Mouse (Mus musculus) adrenal gland, adult 2 months (tissue): ENCODE results near the gene Nlrx1. TPM values are rescaled to one million over a fixed set of nuclear protein-coding genes. Genes with fewer than 3 reads are reported as not detected.
"Not testable (repeated sequence)": the region's sequence is repeated elsewhere in the genome, so short reads cannot be mapped to it uniquely, and the experiment has no call there.

Source experiments
- DNase-seq: peaks from one replicate; pipeline ENCODE4 v3.0.0; 2021
- long read RNA-seq: library from polyadenylated mRNA; stranded (forward); transcript quantifications from one replicate; pipeline ENCODE4 v2.0.0, GENCODE M21; 2021
- polyA plus RNA-seq: library from polyadenylated mRNA; depleted of rRNA; stranded (reverse); fragments of >200 nt; gene quantifications from 2 replicates; pipeline ENCODE4 v1.2.3, GENCODE M21; 2012; rRNA removed
- total RNA-seq, 2 experiments: library from RNA; stranded (reverse); gene quantifications; 2 replicates each; pipeline ENCODE4 v1.2.3; 2021

The Nlrx1 gene
- total RNA-seq (10 to 100 TPM; 15.7 to 27.8 TPM), polyA plus RNA-seq (25.3 and 27.7 TPM in 2 replicates)
- long read RNA-seq, partial matches to known transcripts = 9 of 45 reads
- long read RNA-seq, other reads (novel, unspliced or antisense) = 36 of 45 reads

DNA sequence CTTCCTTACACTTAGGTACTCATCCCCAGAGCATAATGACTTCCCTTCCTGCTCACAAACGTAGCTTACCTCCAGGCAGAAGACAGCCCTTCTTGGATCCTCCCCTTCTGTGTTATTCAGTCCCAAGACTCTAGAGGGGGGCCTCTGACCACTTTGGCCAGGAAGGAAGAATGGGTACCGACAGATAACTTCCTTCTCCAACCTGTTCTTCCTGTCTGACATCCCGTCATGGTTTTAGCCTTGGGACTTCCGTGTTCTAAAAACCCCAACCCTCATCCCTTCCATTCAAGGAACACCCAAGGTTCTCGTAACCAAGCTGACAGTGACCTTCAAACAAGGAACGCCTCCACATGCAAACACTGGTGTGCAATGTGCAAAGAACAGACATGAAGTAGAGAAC, at the start of gene Nlrx1:
Nlrx1 (minus strand) TSS at position 168 of the 400 bp plus-strand sequence.
- peak; percentile 27 for DNase-seq

DNA sequence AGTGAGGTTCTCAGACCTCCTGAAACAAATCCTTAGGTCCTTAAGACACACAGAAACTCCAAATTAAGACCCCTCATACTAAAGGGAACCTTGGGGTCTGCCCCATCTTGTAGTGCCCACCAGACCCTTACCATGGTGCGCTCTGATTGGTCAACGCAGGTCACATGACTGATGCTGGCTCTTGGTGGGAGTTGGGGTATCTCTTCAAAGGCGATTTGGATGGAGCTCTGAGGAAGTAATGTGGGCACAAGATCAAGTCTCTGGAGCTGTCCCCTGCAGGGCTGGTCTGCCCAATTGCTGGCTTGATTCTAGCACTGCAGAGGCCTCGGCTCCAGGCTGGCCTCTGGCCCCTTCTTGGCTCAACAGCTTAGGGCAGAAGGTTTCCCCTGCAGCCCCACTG, 49.1 kb upstream of the Nlrx1 start:
- no peak for DNase-seq

DNA sequence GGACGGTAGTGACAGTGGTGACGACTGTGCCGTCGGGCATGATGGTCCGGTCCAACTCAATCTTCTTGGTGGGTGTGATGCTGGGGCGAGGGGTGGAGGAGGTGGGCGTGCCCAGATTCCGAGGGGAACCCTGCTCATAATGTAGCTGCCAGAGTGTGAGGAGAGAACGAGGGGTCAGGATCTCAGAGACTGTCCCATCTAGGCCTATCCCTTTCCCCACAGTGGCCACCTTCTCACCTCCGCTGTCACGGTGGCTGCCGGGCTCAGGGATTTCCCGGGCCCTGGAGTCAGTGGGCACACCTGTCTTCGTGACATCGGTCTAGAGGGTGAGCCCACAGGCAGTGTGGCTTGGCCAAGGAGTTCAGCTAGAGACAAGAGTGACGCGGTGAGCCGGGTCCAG, 46.5 kb upstream of the Nlrx1 start:
- no peak for DNase-seq

DNA sequence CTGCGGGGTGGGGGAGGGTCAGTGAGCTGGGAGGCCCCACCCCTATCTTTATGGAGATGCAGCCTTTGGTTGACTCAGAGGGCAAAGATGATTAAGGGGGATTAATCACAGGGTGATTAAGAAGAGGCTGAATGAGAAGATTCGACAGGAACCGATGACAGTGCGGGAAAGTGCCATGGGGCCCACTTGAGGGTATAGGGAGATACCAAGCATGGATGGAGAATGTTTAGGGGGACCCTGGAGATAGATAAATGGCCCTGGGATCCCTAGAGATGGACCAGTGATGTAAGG, 45.8 kb upstream of the Nlrx1 start:
- no peak for DNase-seq

DNA sequence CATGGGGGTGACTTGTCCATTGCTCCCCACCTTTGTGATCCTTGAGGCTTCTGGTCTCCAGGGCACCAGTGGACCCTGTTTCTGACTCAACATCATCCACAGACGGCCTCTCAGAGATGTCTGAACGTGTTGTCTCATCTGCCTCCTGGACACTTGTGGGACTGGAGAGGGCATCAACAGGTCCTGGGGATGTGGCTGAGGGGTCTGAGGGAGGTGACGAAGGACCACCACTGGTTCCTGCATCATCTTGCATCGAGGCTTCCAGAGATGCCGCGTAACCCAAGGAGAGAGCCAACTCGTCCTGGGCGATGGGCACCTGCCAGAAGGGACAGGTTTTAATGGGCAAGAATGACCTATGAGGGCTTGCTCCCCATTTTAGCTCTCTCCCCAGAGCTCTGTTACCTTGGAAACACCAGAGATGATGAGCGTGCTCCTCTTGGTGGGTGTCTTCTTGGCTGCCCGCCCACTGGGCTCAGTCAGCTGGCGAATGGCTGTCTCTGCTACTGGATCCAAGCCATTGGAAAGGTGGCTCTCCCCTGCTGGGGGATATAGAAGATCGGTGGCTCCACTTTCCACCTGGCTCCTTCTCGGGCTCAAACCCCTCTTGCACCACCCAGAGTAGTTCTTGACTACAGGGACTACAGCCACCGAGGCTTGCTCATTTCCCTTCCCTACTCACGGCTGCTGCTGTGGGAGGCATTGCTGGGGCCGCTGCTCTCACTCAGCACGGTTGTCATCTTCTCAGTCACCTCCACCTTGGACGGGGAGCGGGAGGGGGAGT, 45.3 kb upstream of the Nlrx1 start:
- DNase-seq = no peak

DNA sequence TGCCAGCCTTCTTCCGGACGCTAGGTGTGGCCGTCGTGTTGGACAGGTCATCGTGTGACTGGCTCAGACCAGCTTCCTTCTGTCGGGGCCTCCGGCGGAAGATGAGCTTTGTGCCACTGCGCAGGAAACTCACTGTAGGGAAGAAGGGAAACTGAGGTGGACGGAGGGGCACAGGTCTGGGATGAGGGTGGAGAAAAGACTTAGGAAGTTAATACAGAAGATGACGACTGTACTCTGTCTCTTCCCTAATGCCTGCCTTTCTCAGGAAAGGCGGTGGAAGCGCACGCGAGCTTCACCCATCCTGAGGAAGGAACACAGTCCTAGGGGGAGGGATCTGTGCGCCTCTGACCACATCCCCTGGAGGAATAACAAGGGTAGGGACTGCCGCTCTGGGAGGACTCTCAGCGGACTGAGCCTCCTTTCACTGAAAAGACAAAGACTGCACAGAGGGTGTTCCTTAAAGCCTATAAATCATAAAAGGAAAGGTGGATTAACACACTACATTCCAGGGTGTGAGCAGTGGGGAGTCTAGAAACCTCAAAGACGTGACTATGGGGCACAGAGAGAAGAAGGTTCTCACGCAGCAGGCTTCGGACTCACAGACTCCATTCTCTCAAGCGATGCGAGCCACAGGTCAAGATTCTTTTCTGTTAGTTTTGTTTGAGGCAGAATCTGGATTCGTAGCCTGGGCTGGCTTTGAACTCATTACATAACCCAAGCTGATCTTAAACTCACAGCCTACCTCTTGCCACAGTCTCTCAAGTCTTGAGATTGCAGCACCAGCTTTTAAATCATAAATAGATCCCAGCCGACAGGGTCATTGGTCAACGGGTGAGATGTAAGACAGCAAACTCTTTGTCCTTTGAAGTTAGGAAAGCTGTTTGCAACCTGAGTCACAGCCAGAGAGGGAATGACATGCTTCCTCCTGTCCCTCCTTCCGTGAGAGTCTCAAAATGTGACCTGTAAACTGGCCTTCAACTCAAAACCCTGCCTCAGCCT, 43.0 kb upstream of the Nlrx1 start:
- DNase-seq = peak; percentile 33

DNA sequence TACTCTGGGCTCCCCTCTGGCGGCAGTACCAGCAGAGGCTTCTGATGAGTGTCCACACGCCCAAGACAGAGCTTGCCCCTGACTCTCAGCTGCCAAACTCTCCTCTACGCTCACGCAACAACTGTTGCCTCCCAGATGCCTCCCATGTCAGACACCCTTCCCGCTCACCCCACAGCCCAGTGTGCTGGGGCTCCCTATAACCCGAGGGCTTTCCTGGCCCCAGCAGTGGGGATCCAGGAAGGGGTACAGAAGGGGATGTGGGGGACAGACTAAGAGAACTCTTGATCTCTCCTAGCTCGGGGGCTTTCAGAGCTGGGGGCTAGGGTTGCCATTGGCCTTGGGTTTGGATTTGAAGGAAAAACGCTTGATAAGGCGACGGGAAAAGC, 42.3 kb upstream of the Nlrx1 start:
- no peak for DNase-seq

DNA sequence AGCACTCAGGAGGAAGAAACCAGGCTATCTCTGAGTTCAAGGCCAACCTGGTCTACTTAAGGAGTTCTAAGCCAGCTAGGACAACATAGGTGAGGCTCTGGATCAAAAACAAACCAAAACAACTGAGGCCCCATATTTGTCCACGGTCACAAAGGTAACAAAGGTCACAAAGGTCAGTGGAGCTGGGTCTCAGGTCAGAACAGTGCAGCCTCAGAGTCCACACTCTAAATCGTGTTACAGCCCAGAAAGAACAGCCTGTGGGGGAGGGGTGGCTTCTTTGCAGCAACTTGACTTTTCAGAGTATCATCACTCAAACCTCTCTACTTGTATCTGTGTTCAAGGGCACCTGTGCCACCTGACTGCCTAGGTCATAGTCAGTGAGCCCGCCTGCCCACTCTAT, 41.4 kb upstream of the Nlrx1 start:
- DNase-seq = no peak

DNA sequence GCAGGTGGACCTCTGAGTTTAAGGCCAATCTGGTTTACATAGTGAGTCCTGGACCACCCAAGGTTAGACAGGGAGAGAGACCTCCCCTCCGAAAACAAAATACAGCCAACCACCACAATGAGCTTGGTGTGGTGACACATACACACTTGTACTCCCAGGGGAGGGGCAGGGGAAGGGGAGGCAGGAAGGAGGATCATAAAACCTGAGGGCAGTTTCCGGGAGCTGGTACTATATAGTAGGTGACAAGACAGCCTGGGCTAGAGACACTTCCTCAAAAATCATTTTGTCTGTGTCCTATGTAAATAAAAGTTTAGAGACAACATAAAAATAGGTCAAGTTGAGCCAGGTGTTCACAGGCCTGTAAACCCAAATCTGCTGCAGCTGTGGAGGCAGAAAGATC, 38.8 kb upstream of the Nlrx1 start:
- no peak for DNase-seq

DNA sequence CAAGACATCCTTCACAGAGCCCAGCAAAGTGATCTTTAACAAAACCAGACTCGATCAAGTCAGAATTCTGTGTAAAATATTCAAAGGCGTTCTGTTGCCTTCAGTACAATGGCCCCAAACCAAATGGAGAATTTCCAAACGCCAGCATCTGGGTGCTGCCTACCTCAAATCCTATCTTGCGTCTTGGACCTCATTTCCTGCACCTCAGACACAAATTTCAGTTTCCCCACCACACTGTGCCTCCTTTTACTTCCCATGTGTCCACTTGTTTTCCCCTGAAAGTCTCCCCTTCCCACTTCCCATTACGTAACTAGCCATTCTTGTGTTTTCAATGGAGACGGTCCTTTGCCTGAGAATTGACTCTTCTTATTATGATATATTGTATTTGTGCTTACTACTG, 38.1 kb upstream of the Nlrx1 start:
- no peak for DNase-seq

DNA sequence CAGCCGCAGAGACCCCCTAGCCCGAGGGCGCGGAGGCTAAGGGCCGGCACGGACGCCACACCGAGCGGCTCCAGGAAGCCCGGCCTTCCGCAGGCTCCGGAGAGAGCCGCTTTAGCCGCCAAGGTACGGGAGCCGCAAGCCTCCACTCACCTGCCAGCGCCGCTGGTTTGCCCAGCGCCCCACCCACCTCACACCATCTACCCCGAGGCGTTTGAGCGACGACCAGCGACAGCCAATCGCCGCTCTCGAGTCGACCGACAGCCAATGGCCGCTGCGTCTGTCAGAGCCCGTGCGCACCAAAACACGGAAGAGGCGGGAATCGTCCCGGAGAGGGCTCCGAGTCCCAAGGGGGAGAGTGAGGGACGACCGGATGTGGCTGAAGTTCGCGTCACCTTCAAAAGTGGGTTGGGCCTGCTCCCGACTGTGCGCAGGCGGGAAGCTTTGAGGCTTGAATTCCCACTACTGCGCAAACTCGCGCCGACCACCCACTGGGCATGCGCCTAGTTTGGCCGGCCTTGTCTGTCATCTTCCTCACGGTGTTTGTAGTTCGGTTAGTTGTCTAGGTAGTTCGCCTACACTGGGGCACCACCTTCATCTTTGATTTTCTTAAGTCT, 37.2 kb upstream of the Nlrx1 start, which contains the start of gene Hinfp:
Hinfp (minus strand) TSS at position 206 of the 614 bp plus-strand sequence.
- peak; percentile 99 for DNase-seq

DNA sequence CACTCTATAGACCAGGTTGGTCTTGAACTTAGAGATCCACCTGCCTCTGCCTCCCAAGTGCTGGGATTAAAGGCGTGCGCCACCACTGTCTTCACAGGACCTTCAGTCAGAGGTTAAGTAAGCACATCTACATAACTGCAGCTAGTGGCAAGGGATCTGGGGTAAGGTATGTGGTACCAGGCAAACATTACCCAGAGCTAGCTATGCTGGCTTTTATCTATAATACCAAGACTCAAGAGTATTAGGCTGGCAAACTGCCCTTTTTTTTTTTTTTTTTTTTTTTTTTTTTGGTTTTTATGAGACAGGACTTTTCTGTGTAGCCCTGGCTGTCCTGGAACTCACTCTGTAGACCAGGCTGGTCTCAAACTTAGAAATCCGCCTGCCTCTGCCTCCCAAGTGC, 31.6 kb upstream of the Nlrx1 start:
- DNase-seq = not testable (repeated sequence)

DNA sequence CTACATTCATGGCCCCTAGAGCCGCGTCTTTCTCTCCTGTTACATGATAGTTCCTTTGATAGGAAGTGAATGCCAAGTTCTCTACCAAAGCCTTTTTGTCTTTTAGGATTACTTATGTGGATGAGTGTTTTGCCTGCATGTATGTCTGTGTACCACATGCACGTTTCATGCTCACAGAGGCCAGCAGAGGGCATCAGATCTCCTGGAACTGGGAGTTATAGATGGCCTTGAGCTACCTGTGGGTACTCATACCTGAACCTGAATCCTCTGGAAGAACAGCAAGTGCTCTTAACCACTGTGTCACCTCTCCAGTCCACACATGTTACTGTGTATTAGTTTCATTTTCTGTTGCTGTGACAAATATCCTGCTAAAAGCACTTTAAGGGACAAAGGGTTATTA, 24.1 kb upstream of the Nlrx1 start:
- DNase-seq = peak; percentile 33

DNA sequence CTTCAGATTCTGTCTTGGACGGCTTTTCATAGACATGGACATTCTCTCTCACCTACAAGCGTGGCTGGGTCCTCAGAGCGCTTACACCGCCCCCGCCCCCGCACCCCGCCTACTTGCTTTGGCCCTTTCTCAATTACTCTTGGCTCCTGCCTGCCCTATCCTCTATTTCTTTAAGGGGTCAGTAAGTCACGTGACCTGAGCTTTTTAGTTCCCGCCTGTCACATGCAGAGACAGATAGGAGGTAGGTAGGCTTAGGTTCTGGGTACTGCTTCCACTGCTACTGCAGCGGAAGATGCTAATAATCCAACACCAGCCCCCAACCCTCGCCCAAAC, 20.5 kb upstream of the Nlrx1 start:
- DNase-seq = no peak

DNA sequence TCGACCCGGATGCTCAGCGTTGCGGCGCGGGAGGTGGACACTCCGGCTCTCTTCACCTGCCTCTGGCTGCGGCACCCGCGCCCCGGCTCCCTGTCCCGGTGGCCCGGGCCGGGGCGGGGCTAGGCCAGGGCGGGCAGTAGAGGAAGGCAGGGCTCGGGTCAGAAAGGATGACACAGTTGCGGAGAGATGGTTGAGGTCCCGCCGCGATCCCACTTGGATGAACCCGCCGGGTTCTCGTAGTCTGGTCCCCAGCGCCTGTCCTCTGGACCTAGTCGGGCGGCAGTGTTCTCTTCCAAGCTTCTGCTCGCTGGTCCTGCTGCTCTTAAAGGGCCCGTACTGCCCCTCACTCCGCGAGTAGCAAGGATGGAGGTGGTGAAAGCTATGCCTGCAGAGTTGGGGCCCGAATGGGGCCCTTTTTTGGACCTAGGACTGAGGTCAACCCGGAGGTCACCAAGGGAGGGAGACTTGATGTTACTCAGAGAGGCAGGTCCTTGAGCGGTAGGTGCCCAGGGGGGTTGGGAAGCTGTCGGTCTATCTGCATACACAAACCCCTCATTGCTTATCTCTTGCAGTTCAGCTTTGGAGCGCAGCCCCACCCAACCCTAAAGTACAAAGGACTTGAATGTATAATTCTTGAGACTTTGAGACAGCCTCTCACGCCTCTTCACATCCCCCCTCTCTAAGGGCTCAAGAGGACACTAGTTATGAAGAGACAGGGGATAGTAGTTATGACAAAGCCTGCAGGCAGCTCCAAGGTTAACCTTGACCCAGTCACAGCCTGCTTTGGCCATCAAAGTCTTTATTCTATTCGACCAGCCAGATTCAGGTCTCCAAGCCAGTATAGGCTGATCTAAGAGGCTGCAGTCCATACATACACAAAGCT, 19.9 kb upstream of the Nlrx1 start, which contains the start of gene Abcg4:
Abcg4 (minus strand) TSS at position 540 of the 883 bp plus-strand sequence.
- peak; percentile 78 for DNase-seq

DNA sequence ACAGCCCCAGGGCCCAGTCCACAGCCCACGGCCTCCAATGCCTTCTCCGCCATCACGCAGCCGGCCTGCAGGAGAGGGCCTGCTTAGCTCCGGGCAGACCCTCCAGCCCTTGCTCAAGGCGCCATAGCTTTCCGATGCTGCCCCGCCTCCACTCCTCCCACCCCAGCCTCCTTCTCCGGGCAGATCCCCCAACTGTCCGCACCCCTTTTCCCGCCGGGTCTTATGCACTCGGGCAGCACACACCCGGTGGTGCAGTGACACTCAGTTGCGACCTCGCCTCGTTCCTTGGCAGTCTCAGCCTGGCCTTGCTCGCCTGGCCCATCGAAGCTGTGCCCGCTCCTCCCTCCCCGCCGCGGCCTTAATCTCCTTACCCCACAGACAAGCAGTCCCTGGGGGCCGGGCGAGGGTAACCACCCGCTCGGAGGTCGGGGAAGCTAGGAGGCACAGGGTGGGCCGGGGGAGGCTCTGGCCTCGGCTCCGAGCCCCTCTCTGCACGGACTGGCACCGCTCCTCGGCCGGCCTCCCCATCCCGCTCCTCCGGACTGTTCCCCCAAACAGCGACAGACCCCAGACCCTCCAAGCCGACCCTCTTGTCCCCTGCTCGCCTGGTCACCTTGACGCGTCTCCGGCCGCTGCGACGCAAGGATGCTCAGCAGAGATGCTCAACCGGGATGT, 19.1 kb upstream of the Nlrx1 start:
- DNase-seq = peak; percentile 79

DNA sequence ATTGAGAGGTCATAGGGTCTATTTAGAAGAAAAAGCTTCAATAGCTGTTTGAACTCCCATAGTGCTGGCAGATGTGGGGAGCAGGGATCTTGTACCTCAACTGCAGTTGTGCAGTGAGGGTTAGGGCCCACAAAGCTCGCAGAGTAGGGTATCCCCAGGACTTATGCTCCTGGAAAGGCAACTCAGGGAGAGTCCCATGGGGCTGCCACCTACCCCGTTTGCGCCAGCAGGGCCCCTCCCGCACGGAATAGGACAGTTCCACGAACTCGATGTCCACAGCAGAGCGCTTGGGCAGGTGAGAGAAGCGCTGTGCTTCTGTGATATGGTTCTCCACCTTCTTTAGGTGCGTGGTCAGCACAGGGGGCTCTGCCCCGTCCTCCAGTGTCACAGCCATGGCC, 18.6 kb upstream of the Nlrx1 start:
- peak; percentile 20 for DNase-seq

DNA sequence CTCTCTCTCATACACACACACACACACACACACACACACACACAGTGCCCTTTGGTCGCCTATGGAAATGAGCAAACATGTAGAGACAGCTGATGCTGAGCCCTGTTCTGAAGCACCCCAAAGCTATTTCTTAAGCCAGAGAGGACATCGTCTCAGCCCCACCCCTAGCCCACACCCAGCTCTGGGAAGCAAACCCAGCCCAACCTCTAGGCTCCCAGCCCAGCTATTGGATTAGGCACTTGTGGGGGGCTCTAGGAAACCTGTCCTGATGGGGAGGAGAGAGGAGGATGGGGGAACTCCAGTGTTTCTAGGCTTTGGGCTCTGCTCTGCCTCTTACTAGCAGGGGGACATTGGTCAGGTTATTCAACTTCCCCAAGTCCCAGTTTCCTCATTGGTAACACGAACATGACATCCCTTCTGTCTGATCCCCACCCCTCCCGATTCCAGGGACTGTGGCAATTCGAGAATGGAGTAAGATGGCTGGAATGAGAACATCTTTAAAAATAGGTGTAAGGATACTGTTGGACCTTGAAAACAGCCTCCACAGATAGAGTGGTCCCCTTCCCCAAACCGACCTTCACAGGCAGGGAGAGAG, 18.0 kb upstream of the Nlrx1 start:
- DNase-seq = peak; percentile 33

DNA sequence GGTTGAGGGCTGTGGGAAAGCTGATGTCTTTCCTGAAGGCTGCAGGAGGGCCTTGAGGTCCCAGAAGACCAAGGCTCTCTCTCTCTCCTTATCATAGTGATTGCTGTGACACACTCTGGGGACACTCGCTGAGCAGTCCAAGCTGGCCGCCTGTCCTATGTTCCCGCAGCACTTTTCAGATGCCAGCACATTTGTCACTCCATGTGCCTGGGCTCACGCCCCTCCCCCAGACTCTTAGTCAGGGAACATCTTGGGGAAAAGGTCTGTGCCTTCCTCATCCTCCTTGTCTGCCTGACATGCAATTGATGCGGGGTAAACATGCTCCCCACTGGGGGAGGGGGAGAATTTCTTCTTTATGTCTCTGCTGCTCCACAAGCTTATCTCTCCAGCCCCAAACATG, 14.8 kb upstream of the Nlrx1 start:
- DNase-seq = peak; percentile 81

DNA sequence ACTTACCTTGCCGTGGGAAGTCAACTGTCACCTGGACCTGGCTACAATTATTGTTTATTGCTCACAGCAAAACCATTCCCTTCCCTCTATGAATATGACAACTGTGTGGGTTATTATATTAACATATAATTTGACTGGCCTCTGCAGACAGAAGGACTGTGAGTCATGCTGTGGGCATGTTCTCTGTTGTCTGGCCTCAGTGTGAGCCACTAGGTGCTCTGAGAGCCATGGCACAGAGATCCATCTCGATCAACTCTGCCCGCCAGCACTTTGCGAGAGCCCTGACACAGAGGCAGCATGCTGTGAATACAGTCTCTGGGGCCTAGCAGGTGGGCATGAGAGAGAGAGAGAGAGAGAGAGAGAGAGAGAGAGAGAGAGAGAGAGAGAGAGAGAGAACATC, 1.6 kb upstream of the Nlrx1 start:
- peak; percentile 60 for DNase-seq

DNA sequence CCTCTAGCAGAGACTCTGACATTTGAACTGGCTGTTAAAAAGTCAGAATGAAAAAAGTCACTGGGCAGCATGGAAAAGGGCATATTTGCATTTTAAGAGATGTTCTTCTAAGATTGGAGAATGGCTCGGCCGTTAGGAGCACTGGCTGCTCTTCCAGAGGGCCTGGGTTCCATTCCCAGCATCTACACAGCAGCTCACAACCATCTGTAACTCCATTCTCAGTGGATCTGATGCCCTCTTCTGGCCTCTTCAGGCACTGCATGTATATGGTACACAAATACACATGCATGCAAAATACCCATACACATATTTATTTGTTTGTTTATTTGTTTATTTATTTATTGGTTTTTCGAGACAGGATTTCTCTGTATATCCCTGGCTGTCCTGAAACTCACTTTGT, 678 bp upstream of the Nlrx1 start:
- DNase-seq = no peak
